In the genomic region with DNA sequence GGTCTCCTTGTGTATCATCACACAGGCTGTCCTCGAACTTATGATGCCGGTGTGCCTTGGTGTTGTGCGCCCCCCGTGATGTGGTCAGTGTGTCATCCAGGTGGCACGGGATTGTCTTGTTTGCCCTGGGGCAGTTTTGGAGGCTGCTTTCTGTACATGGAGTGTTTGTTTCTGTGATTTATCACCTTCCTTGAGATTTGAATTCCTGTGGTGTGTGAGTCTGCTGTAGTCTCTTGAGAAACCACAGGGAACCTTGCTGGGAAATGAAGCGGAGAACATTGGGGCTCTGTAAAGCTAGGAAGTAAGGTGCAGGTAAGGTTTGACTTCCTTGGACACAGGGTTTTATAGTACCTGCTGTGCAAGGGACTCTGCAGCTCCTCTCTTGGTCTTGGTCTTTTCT, we compare ENCODE assay signal across 15 mouse cellular contexts.
"Had no signal": no experiment of that assay in that cellular context is flagged by ENCODE, and none has a peak within 500 bp of the region (broad histone marks: within the 10 kb centered on the region; RNA-seq: fewer than 3 reads in every experiment).

No protein-coding gene starts in this region.

- H3K9me3 ChIP-seq: intestine, embryonic 15.5 days; limb, embryonic 12.5 days; midbrain, embryonic 10.5 days; neural tube, embryonic 15.5 days had no signal

- H3K4me3 ChIP-seq: intestine, embryonic 15.5 days; limb, embryonic 12.5 days; midbrain, embryonic 10.5 days; myocyte; neural tube, embryonic 15.5 days had no signal

- H3K27ac ChIP-seq: intestine, embryonic 15.5 days; limb, embryonic 12.5 days; liver, embryonic 14.5 days; midbrain, embryonic 10.5 days; neural tube, embryonic 15.5 days; stomach, postnatal 0 days had no signal

- H3K27me3 ChIP-seq: intestine, embryonic 15.5 days; limb, embryonic 12.5 days; neural tube, embryonic 15.5 days had no signal

- H3K4me2 ChIP-seq: intestine, embryonic 15.5 days; limb, embryonic 12.5 days; neural tube, embryonic 15.5 days had no signal

- H3K9ac ChIP-seq: intestine, embryonic 15.5 days; limb, embryonic 12.5 days; liver, embryonic 14.5 days; neural tube, embryonic 15.5 days had no signal

- DNase-seq: kidney, adult 9 months; kidney, postnatal 36 days; layer of hippocampus, adult 9-11 months; layer of hippocampus, postnatal 36 days; lung, postnatal 4 days; midbrain, embryonic 14.5 days; thymus, adult 2 months; thymus, postnatal 25 days had no signal

- ATAC-seq: intestine, embryonic 15.5 days had no signal

- H3K36me3 ChIP-seq: intestine, embryonic 15.5 days; limb, embryonic 12.5 days; midbrain, embryonic 10.5 days; neural tube, embryonic 15.5 days had no signal
